Mouse (Mus musculus) G1E (cell line): Measurements from ENCODE around the gene Auts2. TPM values are rescaled to one million over a fixed set of nuclear protein-coding genes. Genes with fewer than 3 reads are reported as not detected.

Experiments
- ATAC-seq: 2 replicates; pipeline ENCODE4 v1.8.0; 2016; ENCODE audit warnings: mild to moderate bottlenecking; ENCODE audit not compliant: insufficient number of reproducible peaks, poor library complexity, low FRiP score, severe bottlenecking; ENCODE audit errors: extremely low read depth
- DNase-seq: peaks from one replicate; pipeline ENCODE4 v3.0.0; 2012; ENCODE audit warnings: low spot score
- H3K27me3 ChIP-seq: 2 replicates; pipeline ENCODE4 v1.6.1; 2012; ENCODE audit warnings: mild to moderate bottlenecking, low read length, inconsistent platforms; ENCODE audit not compliant: insufficient read depth
- H3K36me3 ChIP-seq: replicated peaks from 2 replicates; pipeline ENCODE3; 2012; ENCODE audit warnings: mild to moderate bottlenecking, inconsistent platforms
- H3K4me1 ChIP-seq: 2 replicates; pipeline ENCODE4 v1.6.1; 2012; ENCODE audit warnings: low read depth, low read length, inconsistent platforms, mixed read lengths; ENCODE audit not compliant: insufficient read depth
- H3K4me3 ChIP-seq: 2 replicates; pipeline ENCODE4 v1.5.1; 2012; ENCODE audit warnings: low read depth, mild to moderate bottlenecking, inconsistent platforms, low read length, moderate library complexity, mixed read lengths
- H3K9me3 ChIP-seq: replicated peaks from 2 replicates; pipeline ENCODE4 v1.6.1; 2012; ENCODE audit warnings: inconsistent platforms
- CTCF ChIP-seq: IDR thresholded peaks from 2 replicates; pipeline ENCODE4 v1.5.1; 2012; ENCODE audit warnings: low read depth, low read length, inconsistent platforms, mixed read lengths
- GATA1 ChIP-seq: IDR thresholded peaks from 2 replicates; pipeline ENCODE4 v1.6.1; 2012; ENCODE audit warnings: borderline replicate concordance, low read length, inconsistent platforms, mixed read lengths
- GATA2 ChIP-seq: IDR thresholded peaks from 2 replicates; pipeline ENCODE4 v1.6.1; 2012; ENCODE audit warnings: low read depth, low read length, inconsistent platforms, borderline replicate concordance
- POLR2AphosphoS5 ChIP-seq: IDR thresholded peaks from 2 replicates; pipeline ENCODE4 v1.6.1; 2012; ENCODE audit warnings: low read depth, low read length, inconsistent platforms; ENCODE audit not compliant: insufficient replicate concordance
- TAL1 ChIP-seq: conservative IDR thresholded peaks from 2 replicates; pipeline ENCODE4 v1.6.1; 2012; ENCODE audit warnings: low read depth, low read length, inconsistent platforms, mixed read lengths
- polyA plus RNA-seq: library from polyadenylated mRNA; stranded (reverse); fragments of >175 nt; gene quantifications from 2 replicates; pipeline ENCODE4 v1.2.3, GENCODE M21; 2012
- total RNA-seq, 2 experiments: library from RNA; stranded (forward) in 1 of 2; stranded (reverse) in 1 of 2; fragments of 200-1000 nt in 1 of 2; fragments of >200 nt in 1 of 2; fragmentation: Nextera tagmentation in 1 of 2; gene quantifications; 2 replicates each; pipeline ENCODE4 v1.2.3; 2014 to 2017

Gene Auts2
- total and polyA plus RNA-seq, 3 experiments: 0.09 to 1.3 (median 0.90) TPM

DNA sequence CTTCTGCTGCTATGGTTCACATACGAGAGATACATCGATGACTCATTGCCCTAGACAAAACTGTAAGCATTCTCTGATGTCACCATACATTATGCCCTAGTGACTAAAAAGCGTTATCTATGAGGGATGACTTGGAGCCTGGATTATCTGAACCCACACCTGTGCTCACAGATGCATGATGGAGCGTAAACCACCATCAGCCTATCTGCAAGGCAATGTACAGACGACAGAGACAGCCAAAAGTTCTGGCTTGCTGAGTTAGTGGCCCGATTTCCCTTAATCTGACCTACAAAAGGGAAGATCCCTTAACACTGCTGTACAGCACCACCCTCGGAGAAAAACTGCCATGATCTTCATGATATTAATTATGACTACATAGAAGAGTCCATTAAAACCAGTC lies 245.8 kb downstream of the Auts2 start:
- Histone ChIP-seq H3K4me1 (peaks cover 68% of the 10 kb centered on the region), H3K9me3 (no peaks in the 10 kb centered on the region), H3K36me3 (no peaks in the 10 kb centered on the region), H3K27me3 (no peaks in the 10 kb centered on the region), H3K4me3 (no peak overlapping the region)
- peak; percentile 4 for DNase-seq
- TF ChIP-seq TAL1 (peak; percentile 86), GATA1 (no peak), GATA2 (no peak), POLR2AphosphoS5 (no peak), CTCF (no peak)
- ATAC-seq: peak; percentile 76

DNA sequence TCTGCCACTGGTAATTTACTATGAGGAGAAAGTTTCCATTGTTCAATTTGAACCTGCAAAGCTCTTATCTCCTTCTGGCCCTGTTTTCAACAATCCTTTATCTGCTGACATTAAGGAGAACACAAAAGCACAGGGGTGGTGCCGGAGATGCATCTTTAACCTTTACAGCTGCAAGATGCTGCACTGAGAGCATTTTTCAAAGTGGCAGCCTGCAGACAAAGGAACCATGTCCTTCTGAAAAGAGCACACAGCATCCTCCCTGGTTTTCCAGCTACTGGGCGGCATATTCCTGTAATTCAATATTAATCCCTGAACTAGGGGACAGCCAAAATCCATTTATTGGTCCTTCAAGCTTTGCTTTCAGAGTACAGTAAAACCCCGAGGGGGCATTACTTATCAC lies 248.7 kb downstream of the Auts2 start:
- Histone ChIP-seq H3K9me3 (no peaks in the 10 kb centered on the region), H3K4me1 (peaks cover 48% of the 10 kb centered on the region), H3K4me3 (no peak overlapping the region), H3K27me3 (no peaks in the 10 kb centered on the region), H3K36me3 (no peaks in the 10 kb centered on the region)
- no peak for TF ChIP-seq CTCF
- TF ChIP-seq TAL1: no peak
- TF ChIP-seq GATA1: no peak
- no peak for TF ChIP-seq POLR2AphosphoS5
- no peak for TF ChIP-seq GATA2
- DNase-seq (no peak), ATAC-seq (no peak)

GRCm38 (mm10) chr5:132292932-132293331 lies 250.2 kb downstream of the Auts2 start:
- no peak for DNase-seq
- ATAC-seq: no peak
- H3K4me3 ChIP-seq: no peak overlapping the region
- TF ChIP-seq GATA2: no peak
- no peak for TF ChIP-seq GATA1
- no peak for TF ChIP-seq CTCF
- H3K4me1 ChIP-seq: peaks cover 35% of the 10 kb centered on the region
- H3K27me3 ChIP-seq: no peaks in the 10 kb centered on the region
- no peaks in the 10 kb centered on the region for H3K9me3 ChIP-seq
- no peaks in the 10 kb centered on the region for H3K36me3 ChIP-seq

GRCm38 (mm10) chr5:132290606-132291535 lies 252.3 kb downstream of the Auts2 start:
- H3K9me3 ChIP-seq: no peaks in the 10 kb centered on the region; the same call in 1 of the 2 replicates
- no peaks in the 10 kb centered on the region for H3K36me3 ChIP-seq
- ATAC-seq (no peak), DNase-seq (no peak)
- H3K4me3 ChIP-seq: no peak overlapping the region
- no peaks in the 10 kb centered on the region for H3K27me3 ChIP-seq
- peaks cover 23% of the 10 kb centered on the region for H3K4me1 ChIP-seq
- TF ChIP-seq POLR2AphosphoS5 (no peak), GATA2 (no peak), GATA1 (no peak), TAL1 (no peak), CTCF (no peak)

DNA sequence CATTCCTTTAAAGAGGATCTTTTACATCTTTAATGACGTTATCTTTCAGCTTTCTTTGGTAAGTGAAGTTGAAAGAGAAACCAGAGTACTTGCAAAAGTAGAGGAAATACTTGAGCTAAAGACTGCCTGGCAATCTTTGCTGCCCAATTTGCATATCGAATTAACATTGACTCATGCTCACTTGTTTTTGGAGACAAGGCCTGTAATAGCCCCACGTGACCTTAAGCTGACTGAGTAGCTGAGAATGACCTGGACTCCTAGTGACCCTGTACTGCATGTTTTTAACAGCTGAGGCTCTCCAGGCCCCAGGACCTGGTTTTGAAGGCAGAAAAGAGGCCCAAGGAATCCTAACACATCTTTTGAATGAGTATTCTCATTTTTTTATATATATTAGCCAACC lies 259.4 kb downstream of the Auts2 start:
- H3K9me3 ChIP-seq: no peaks in the 10 kb centered on the region; the same call in 1 of the 2 replicates
- H3K4me3 ChIP-seq: no peak overlapping the region
- no peaks in the 10 kb centered on the region for H3K27me3 ChIP-seq
- H3K4me1 ChIP-seq: peaks cover 14% of the 10 kb centered on the region; the same call in 1 of the 2 replicates
- TF ChIP-seq GATA2 (no peak), TAL1 (no peak), GATA1 (no peak), POLR2AphosphoS5 (no peak), CTCF (no peak)
- DNase-seq (no peak), ATAC-seq (no peak)
- H3K36me3 ChIP-seq: no peaks in the 10 kb centered on the region

GRCm38 (mm10) chr5:132274098-132274898 lies 268.8 kb downstream of the Auts2 start:
- ATAC-seq (no peak), DNase-seq (no peak)
- Histone ChIP-seq H3K4me1 (peaks cover 37% of the 10 kb centered on the region), H3K4me3 (no peak overlapping the region), H3K9me3 (no peaks in the 10 kb centered on the region), H3K36me3 (no peaks in the 10 kb centered on the region), H3K27me3 (no peaks in the 10 kb centered on the region)
- no peak for TF ChIP-seq POLR2AphosphoS5
- TF ChIP-seq GATA2: no peak
- no peak for TF ChIP-seq GATA1
- no peak for TF ChIP-seq TAL1
- TF ChIP-seq CTCF: no peak
